Mouse (Mus musculus) bone marrow, adult 2 months (tissue): ENCODE measurements around the gene Zfp839. TPM values are rescaled to one million over a fixed set of nuclear protein-coding genes. Genes with fewer than 3 reads are reported as not detected.

ENCODE experiments used
- H3K27ac ChIP-seq: fragments of 200-500 bp; 2 replicates; pipeline ENCODE4 v1.5.1; 2012; ENCODE audit warnings: low read depth, mild to moderate bottlenecking, control low read depth, inconsistent platforms, low read length; ENCODE audit not compliant: control insufficient read depth, poor library complexity, insufficient read depth
- H3K4me1 ChIP-seq: fragments of 200-500 bp; 2 replicates; pipeline ENCODE4 v1.6.1; 2011; ENCODE audit warnings: low read length; ENCODE audit not compliant: control insufficient read depth, insufficient read depth
- H3K4me3 ChIP-seq: fragments of 200-500 bp; replicated peaks from 2 replicates; pipeline ENCODE3; 2011; ENCODE audit warnings: mild to moderate bottlenecking, low read depth, low read length, control low read depth; ENCODE audit not compliant: control insufficient read depth
- CTCF ChIP-seq: fragments of 200-500 bp; IDR thresholded peaks from 2 replicates; pipeline ENCODE4 v1.5.1; 2011; ENCODE audit warnings: low read length, control low read depth; ENCODE audit not compliant: control insufficient read depth, insufficient read depth
- POLR2A ChIP-seq: fragments of 200-500 bp; IDR thresholded peaks from 2 replicates; pipeline ENCODE4 v1.6.1; 2011; ENCODE audit warnings: low read depth, mild to moderate bottlenecking, control low read depth, low read length, borderline replicate concordance; ENCODE audit not compliant: control insufficient read depth
- WGBS: fragments of 180-500 bp; shearing (Covaris S2); methylation state at CpG from one replicate; pipeline ENCODE4 v1.1.7; 2018; 5-methylcytosine and 5-hydroxymethylcytosine counted together
- polyA plus RNA-seq: library from polyadenylated mRNA; stranded (reverse); fragments of >200 nt; gene quantifications from 2 replicates; pipeline ENCODE4 v1.2.4, GENCODE M21; 2011; ENCODE audit warnings: low replicate concordance; ENCODE audit not compliant: missing spikeins, insufficient read depth, insufficient read length

Zfp839 gene
- polyA plus RNA-seq, 1 experiment = 6.7 TPM

DNA sequence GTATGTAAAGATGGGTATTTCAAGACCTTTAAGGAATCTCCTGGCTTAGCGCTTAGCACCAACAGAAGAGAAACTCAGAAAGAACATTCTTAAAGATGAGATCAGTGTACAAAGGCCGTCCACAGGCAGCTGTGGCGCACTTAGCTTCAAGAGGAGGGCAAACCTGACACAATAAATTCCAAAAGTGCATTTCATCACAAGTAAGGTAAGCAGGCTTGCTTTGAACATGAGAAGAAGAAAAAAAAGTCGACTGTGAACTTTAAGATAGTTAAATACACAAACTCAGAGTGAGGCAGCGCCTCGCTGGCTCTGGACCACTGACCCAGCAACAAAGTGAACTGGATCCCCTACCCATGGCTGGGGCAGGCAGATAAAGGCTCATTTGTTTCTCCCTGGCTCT lies 13.3 kb upstream of the Zfp839 start:
- peak overlapping the region; percentile 41 for H3K27ac ChIP-seq
- WGBS = 68% methylated on average over 6 of the region's 6 CpGs
- TF ChIP-seq POLR2A (no peak), CTCF (no peak)
- no peaks in the 10 kb centered on the region for H3K4me1 ChIP-seq
- no peak overlapping the region for H3K4me3 ChIP-seq

DNA sequence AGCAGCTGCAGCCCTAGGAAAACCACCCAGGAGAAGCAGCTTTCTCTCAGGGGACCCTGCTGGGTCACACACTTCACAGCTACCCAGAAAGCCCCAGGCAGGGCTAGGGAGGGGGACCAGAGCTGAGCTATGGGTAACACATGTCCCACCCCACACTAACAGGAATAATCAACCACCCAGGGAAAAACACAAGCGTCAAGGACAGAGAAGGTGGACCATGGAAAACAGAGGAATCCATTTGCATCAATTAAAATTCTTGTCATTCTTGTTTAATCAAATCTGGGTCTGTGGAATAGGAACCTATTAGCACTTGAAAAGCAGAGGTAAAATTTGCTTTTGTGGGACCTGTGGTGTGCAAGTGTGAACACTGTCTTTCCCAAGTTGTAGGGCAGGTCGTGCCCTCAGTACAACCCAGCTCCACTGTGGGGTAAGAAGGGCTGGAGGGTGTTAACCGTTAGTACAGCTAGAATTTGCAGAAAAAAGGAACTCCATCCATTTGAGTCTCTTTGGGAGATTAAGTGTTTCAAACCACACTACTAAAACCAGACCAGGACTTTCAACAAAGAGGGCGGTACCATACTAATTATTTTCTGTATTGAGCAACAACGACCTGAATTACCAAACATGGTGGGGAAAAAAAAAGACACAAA lies 12.7 kb upstream of the Zfp839 start:
- Histone ChIP-seq H3K4me3 (no peak overlapping the region), H3K27ac (peak overlapping the region; percentile 41), H3K4me1 (no peaks in the 10 kb centered on the region)
- TF ChIP-seq CTCF (no peak), POLR2A (no peak)
- WGBS = 13% methylated on average over 5 of the region's 5 CpGs

DNA sequence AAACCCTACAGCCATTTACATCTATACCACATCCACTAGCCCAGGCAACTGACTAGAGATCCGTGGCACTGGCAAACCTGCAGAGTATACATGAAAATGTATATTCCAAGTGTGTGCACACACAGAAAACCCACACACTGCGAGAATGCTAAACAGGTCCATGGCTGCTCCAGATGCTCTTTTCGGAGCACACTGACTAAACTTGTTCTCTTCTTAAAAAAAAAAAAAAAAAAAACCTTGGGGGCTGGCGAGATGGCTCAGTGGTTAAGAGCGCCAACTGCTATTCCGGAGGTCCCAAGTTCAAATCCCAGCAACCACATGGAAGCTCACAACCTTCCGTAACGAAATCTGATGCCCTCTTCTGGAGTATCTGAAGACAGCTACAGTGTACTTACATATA lies 12.2 kb upstream of the Zfp839 start:
- Histone ChIP-seq H3K27ac (no peak overlapping the region), H3K4me3 (no peak overlapping the region), H3K4me1 (no peaks in the 10 kb centered on the region)
- no peak for TF ChIP-seq CTCF
- no peak for TF ChIP-seq POLR2A
- 62% methylated on average over 8 of the region's 8 CpGs for WGBS

DNA sequence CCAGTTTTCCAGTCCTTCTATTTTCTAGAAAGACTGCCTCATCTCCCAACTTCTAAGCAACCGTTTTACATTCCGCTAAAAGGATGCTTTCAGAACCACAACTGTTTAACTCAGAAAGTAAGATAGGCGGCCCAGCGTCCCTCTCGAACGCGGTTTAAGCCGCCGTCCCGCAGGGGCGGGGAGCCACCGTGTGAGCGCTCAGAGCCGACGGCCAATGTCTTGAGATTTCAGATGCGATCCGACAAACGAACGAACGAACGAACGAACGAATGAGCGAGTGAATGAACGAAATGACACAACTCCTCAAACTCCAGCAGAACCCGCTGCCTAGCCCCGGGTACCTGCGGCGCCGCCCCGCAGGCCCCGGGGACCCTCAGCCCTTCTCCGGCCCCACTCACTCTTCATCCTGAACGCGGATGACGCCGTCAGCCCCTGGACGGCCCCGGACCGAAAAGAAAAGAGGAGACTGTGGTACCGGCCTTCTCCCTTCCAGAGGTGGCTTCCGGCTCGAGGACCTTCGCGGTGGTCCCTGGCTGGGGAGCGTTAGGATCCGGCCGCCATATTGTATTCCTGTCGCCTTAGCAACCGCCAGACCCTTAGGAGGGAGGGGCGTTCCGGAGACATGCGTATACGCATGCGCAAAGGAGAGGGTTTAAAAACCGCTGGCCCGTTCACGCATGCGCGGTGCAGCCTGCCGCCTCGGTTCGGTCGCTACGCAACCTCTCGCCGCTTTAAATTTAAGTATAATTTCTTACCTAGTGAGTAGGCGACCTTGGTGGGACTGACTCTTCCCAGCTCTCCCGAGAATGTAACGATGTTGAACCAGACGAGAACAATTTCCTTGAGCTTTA lies 9.5 kb upstream of the Zfp839 start, which contains the start of gene Mok:
Mok (minus strand) TSS at position 592 of the 851 bp plus-strand sequence.
- under 1% methylated on average over 71 of the region's 71 CpGs for WGBS
- TF ChIP-seq CTCF = no peak
- TF ChIP-seq POLR2A = peak; percentile 33; the same call in 1 of the 2 replicates
- H3K4me3 ChIP-seq = peak within 1 kb of the TSS; percentile 72
- H3K4me1 ChIP-seq = no peaks in the 10 kb centered on the region
- H3K27ac ChIP-seq = no peak within 1 kb of the TSS; the same call in 1 of the 2 replicates

DNA sequence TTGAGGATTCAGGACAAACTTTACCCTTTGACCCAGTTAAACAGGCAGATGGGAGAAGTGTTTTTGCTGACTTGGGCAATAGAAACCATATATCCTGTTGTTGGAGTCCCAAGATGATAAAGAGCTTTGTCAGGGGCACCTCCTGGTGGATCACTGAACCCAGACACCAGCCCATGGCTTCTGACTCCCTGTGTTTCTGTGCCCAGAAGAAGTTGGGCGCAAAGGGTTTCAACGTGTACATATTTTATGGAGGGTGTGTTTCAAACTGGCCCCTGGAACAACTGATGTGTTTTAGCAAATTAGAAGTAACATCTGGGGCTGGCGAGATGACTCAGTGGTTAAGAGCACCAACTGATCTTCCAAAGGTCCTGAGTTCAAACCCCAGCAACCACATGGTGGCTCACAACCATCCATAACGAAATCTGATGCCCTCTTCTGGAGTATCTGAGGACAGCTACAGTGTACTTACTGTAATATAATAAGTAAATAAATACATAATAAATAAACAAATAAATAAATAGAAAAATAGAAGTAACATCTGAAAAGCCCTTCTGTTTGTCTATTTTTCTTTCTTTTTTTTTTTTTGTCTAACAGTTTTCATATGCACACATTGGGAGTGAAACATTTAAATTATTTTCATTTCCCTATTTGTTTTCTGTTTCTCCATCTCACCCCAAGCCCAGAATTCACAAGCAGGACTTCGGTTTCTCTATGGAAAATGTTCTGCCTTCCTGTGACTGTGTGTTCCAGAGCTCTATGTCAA lies 8.1 kb upstream of the Zfp839 start:
- H3K4me1 ChIP-seq = no peaks in the 10 kb centered on the region; the same call in 1 of the 2 replicates
- WGBS = 71% methylated on average over 5 of the region's 5 CpGs

DNA sequence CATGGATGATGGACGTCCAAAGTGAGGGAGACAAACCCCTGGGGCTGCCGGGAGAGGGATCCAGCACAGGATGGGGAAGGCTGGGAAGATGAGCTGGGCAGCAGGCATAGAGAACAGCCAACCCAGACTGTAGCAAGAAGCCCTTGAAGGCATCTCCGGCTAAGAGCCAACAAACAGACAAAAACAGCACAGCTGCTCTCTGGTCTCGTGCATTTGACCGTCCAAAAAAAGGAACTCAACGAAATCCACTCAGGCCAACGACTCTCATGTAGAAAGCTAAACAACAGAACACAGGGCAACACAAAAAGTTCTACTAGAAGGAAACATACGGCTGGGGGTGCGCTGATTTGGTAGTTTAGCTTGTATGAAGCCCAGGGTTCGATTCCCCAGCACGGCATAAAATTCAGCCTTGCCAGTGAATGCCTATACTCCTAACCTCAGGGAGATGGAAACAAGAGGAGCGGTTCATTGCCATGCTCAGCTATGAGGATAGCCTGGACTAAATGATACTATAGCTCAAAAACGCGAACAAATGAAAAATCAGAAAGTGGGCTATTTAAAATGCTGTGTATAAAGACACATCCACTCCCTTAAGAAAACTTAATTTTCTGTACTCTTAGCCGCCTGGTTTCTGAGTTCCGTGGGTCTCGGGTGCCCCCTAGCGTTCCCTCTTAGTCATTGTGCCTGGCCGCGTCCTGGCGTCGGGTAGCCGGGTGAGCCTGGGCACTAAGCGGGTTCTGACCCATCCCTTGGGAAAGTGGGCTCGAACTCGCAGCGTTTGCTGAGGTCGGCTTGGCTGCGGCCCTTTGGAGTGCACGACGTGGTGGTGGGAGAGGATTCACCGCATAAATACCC lies 6.6 kb upstream of the Zfp839 start:
- 10% methylated on average over 32 of the region's 32 CpGs for WGBS
- Histone ChIP-seq H3K4me3 (peak overlapping the region; percentile 81), H3K4me1 (no peaks in the 10 kb centered on the region; the same call in 1 of the 2 replicates), H3K27ac (peak overlapping the region; percentile 50)
- TF ChIP-seq POLR2A (no peak), CTCF (peak; percentile 89)

More for the DNA sequence above, 8.1 kb upstream of the Zfp839 start:
- Histone ChIP-seq H3K4me3 (no peak overlapping the region), H3K27ac (no peak overlapping the region)
- no peak for TF ChIP-seq POLR2A
- TF ChIP-seq CTCF = no peak
